Mouse (Mus musculus) ovary, postnatal 10 days (tissue): ENCODE measurements at regions not wholly inside any gene's neighbourhood (a gene's known extent, or its start where the extent isn't known, plus 50 kb on each side); places are given as distances from the start of the nearest gene placed in this dataset.
"Not testable (repeated sequence)": the region's sequence is repeated elsewhere in the genome, so short reads cannot be mapped to it uniquely, and the experiment has no call there.

Experiments used
- DNase-seq: peaks from one replicate; pipeline ENCODE4 v3.0.0; 2022; ENCODE audit warnings: low spot score

DNA sequence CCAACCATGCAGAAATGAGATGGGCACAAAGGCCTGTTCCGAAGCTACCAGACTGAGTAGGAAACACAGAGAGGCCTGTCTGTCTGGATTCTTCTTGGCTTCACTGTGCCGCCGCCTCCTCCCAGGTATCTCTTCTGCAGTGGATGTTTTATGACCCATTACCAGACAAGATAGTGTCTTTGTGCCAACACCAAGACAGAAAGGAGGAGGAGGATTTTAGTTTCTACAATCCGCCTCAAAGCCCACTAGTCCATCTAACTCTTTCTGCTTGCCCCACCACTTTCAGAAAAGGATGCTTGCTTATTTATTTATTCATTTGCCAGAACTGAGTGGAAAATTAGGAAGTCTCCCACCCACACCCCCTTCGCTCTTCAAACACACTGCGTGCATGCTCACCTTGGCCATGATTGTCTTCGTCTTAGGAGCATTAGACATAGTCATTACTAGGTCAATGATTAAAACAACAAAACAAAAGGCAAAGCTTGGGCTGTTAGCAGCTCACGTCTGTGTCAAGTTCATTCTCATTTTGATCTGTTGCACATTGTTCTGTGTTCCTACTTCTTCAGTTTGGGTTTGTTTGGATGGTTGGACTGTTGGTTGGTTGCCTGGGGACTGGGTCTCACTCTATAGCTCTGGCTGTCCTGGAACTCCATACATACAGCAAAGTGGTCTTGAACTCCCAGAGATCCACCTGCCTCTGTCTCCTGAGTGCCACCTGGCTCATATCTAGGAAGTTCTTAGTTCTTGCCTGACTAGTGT lies 61.7 kb upstream of the Cpm start:
- no peak for DNase-seq

DNA sequence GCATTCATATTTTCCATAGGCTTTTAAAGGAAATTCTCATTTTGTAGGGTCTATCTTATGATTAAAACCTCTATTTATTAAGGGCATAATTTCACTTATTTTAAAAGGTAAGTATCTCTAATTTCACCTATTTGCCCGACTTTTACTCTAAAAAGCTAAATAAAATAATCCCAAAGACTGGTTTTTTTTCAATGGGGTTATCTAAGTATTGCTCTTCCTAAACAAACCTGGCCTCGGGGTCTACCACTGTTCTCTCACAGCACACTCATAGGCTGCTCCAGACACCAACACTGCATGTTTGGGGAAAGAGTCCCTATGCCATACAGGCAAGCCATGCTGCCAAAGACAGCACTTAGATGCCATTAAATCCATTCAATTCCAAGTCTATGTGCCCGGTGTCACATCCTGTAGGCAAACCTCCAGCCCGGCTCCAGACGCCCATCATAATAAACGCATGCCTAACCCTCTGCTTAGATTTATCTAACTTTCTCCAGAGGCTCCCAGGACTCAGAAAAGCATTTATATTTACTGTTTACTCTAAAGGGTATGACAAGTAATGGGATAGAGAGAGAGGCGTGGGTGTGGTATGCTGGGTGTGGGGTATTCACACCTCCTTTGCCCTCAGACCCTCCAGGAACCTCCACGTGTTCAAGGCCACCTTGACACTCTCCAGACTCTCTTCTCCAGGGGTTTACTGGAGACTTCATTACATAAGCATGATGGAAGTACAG lies 62.5 kb upstream of the Cpm start:
- no peak for DNase-seq

DNA sequence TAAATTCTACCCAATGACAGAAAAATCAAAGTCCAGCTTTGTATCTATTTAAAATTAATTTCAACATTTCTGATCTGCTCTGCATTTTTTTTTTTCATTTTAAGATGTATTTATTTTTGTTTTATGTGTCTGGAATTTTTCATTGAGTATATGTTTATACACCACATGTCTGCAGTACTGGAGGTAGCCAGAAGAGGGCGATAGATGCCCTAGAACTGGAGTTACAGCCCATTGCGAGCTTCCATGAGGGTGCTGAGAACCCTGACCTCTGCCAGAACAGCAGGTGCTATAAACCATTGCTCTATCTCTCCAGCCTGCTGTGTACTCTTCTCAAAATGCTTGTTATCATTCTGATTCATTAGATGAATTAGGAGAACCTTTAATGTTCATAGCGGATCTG lies 63.1 kb upstream of the Cpm start:
- no peak for DNase-seq

DNA sequence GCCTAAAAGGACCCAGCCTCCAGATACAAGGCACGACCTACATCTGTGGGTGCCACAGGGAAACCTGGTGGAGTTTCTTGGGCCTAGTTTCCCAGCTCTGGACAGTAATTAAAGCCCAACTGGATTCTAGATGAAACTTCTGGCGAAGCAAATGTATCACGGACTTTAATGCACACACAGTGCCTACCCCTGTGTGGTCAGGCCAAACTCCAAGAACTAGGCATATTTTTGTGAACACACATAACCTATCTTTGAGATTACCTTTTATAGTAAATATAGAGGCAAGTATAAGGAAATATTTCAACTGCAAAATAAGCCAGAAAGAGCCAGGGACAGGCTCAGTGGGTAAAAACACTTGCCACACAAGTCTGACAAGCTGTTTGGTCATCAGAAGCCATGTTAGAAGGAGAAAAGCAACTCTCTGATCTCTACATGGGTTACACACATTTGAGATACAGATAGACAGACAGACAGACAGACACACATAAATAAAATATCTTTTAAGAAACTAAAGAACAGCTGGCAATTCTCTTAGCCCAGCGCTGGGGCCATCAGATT lies 63.7 kb upstream of the Cpm start:
- no peak for DNase-seq

DNA sequence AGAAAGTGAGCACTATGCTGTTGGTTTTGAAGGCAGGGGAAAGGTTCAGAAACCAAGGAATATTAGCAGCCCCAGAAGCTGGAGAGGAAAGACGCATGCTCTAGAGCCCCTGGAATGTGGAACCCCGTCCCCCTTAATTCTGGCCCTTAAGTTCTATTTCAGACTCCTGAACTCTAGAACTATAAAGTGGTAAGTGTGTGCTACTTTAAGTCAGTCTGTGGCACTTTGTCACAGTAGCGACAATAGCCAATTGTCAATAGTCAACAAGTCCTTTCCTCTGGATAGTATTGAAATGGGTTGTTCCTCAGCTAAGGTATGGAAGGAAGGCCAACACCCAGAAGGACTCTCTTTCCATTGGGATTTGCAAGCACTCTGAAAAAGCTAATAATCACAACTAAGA lies 64.2 kb upstream of the Cpm start:
- no peak for DNase-seq

DNA sequence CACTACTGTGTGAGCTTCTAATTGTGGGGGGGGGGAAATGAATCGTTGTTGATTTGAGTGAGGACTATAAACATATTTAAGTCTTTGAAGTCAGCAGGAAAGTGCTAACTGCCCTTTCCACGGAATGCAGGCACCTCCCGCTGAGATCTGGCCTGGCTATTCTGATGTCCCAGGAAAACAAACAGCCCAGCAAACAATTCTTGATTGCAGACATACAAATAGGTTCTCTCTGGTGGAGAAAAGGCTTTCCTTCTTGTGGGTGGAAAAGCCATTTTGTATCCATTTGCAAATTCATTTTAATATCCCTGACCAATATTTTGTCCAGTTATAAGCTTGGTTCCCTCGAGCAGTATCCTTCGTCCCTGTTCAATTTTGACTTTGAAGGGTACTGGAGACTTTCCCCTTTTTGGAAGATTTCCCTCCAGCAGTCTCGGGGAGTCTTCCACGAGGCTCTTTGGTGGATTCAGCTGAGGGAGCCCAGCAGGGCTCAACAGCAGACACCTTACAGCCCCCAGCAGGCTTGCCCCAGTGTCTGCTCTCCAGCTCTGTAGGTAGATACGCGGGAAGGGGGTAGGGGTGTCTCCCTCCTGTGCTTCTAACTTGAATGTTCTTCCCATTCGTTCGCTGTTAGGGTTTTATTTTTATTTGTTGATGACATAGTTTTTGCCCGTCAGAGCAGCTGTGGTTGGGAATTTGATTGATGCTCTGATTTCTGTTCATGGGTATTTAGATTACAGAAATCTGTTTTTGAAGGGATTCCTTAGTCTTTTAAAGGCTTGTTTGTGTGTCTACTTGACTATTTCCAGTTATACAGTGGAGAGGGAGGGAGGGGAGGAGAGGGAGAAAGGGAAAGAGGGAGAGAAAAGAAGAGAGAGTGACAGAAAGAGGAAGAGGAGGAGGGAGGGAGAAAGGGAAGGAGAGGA lies 64.9 kb upstream of the Cpm start:
- no peak for DNase-seq

DNA sequence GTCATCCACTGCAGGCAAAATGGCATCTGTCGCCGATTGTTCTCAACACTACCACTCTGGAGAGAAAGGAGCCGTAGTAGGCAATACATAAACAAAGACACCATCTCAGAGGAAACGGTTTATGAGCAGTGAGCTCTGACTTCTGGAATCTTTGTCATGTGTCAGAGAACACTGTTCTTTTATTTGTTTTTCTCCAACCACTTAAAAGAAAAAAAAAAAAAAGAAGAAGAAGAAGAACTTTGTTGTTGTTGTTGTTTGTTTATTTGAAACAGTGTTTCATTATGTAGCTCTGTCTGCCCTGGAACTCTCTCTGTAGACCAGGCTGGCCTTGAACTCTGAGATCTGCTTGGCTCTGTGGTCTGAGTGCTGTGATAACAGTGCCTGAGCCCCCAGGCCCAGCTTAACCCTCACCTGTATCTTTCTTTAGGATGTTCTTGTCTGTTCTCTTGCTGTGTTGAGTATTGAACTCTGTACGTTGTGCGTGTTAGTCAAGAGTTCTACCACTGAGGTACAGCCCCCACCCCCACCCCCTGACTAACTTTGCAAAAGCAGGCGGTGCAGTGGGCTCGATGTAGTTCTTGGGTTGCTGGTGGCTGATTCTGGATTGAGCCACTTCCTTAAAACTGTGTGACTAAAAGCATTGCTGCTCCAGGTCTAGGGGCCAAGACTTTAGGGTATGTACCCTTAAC lies 65.7 kb upstream of the Cpm start:
- DNase-seq: no peak

DNA sequence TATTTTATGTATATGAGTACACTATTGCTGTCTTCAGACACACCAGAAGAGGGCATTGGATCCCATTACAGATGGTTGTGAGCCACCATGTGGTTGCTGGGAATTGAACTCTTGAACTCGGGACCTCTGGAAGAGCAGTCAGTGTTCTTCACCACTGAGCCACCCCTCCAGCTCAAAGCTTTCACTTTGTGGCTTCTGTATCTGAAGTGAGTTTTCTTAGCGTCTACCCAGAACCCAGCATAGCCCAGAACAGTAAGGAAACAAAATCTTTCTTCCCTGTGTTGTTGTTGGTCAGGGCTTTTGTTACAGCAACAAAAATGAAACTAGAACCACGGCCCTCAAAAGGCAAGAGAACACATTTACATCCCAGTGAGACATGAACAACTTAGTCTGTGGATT lies 66.5 kb upstream of the Cpm start:
- DNase-seq: not testable (repeated sequence)

DNA sequence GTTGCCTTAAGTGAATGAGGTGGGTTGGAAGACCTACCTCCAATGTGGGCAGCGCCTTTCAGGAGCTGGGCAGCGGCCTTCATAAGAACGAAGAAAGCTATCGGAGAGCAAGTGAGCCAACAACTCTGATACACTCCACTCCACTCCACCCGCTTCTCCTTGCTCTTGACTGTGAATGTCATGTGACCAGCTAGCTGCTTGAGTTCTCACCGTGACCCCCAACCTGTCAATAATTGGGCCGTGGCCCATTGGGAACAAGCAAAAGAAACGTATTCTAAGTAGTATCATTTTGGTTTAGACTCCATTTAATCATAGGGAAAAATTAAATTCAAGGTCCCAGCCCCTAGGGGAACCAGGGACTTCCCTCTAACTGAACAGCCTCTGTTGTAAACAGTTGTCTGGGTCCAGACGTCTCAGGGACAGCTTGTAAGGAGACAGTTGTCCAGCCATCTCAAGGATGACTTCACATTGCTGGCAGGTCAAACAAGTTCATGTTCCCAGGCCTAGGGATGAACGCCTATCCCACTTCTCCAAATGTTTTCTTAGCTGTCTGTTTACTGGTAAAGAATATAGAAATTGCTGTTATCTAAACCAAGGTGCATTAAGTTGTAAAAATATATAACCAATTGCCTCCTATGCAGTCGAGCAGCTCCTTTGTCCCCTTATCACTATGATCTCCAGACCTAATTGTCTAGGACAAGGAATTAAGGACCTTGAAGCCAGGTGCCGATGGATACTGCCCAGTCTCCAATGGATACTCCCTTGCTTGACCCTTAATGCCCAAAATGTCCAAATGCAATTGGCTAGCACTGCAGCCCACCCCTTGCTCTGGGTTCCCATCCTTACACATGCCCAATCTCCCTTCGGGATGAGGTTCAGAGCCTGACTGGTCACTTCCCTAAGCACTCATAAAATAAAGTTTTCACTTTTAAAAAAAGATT lies 67.1 kb upstream of the Cpm start:
- DNase-seq: no peak

DNA sequence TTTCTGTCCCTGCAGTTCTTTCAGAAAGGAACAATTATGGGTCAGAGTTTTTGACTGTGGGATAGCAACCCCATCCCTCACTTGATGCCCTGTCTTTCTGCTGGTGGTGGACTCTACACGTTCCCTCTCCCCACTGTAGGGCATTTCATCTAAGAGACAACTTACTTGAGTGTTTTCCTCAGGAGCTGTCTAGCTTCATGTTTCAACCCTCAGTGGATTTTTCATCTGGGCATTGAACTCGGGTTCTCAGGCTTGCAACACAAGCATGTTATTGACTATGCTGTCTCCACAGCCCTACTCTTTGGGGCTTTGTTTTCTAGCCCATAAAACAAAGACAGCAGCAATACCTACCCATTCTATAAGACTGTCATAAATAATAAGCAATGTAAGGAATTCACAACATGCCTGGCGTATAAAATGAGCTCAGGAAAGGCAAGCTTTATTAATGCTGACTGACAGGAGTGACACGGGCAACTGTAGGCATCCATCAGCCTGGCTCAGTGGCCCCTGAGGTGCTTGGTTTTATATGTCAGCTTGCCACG lies 68.0 kb upstream of the Cpm start:
- DNase-seq: no peak

DNA sequence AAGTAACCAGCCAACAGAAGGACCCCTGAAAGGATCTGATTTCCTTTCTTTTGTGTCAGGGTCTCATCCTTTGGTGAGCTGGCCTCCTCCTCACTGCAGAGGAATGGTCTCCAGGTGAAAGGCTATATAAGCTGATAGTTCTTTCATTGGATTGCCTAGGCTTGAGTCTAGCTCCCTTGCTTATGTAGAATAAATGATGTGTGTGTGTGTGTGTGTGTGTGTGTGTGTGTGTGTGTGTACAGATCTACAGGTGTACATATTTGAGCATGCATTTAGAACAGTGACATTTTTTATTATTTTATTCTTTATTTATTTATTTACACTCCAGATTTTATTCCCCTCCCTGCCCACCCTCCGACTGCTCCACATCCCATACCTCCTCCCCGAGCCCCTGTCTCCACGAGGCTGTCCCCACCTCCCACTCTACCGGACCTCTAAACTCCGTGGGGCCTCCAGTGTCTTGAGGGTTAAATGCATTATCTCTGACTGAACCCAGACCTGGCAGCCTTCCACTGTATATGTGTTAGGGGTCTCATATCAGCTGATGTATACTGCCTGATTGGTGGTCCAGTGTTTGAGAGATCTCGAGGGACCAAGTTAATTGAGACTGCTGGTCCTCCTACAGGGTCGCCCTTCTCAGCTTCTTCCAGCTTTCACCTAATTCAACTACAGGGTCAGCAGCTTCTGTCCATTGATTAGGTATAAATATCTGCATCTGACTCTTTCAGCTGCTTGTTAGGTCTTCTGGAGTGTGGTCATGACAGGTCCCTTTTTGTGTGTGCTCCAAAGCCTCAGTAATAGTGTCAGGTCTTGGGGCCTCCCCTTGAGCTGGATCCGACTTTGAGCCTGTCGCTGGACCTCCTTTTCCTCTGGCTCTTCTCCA lies 68.7 kb upstream of the Cpm start:
- no peak for DNase-seq

DNA sequence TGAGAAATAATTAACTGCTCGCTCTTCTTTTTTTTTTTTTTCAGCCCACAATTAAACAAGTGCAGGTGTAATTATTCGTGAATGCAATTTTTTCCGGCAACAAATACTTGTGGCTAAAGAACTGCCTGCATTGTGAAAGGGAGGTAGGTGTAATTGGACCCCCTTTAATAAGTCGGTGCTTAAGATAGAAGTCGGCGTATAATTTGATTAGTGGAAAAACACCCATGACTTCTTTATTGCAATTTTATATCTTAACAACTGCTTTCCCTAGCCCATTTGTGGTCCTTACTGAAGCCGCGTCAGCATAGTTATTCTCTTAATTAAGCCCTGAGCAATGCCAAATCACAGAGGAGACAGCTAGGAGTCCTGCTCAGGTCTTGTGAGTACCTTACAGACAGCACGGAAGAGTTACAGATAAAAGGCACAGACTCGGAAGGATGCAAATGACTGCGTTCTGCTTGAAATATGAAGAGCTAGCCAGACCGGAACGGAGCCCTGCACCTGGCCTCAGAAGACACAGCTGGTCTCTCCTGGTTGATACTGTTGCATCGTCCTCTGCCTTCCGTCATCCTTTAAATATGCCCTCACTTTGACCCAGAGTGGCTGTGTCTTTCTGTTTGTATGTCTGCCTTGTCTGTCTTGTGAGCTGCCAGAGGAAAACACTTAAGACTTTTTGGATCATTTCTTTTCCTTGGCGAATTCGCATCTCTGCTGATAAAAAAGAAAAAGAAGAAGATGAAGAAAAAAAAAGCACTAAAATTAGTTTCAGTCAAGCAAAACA lies 69.5 kb upstream of the Cpm start:
- no peak for DNase-seq

DNA sequence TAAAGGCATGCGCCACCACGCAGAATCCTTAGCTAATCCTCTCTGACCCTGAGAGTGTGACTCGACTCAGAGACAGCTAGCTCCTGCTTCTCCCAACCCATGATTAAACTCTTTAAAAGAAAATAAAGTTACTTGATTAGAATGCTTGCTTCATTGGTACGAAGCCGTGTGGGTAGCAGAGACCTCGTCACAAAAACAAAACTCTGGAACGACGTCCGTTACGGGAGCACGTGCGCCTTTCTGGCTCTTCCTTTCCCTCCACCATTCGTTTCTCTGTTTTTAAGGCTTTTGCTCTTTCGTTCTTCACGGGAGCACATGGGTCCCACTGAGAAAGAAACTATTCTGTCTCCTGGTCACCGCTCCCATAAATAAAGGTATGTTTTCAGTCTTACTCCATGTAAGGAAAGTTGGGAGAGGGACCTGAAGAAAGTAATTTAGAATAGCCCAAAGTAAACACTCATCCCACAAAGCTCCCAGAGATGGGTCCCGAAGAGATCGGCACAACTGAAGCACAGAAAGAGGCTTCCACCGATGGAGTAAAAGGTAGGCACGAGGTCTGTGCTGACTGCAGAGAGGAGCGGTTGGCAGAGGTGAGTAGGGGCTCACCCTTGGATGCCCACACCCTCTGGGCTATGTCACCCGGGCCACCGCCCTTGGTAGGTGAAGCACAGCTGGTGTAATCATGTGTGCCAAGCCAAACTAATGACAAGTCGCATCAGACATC lies 70.2 kb upstream of the Cpm start:
- no peak for DNase-seq

DNA sequence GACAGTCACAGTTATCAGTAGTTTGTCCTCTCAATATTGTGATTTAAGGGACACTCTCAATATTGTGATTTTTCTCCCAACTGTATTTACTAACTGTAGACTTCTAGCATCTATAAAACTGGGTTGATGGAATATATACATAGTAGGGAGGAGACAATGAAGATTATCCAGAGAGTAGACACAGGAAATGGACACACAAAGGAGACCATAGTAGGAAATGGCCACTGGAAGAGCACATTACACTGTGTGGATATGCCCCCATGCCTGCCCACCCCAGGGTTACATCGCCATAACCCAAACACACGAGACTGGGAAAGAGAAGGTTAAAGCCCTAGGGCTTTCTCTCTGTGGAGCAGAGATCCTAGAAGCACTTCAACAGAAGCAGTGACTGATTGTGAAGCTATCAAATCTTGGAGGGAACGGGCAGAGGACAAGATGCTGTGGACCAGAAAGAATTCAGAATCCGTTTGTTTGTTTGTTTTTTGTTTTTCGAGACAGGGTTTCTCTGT lies 71.0 kb upstream of the Cpm start:
- DNase-seq: no peak

DNA sequence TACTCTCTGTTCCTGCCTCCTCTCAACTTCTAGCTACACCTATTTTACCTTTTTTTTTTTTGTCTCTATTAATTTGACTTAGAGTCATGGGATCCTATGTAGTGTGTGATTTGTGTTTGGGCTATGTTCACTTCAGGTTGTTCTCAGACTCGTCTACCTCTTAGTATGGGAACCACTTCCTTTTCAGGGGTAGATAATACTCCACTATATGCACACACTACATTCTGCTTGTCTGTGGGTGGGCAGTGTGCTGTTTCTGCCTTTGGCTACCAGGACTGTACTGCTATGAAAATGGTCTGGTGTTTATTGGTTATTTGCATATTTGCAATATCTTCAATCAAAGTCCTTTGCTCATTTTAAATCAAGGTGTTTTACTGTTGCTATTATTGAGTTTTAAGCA lies 71.6 kb upstream of the Cpm start:
- DNase-seq: no peak

DNA sequence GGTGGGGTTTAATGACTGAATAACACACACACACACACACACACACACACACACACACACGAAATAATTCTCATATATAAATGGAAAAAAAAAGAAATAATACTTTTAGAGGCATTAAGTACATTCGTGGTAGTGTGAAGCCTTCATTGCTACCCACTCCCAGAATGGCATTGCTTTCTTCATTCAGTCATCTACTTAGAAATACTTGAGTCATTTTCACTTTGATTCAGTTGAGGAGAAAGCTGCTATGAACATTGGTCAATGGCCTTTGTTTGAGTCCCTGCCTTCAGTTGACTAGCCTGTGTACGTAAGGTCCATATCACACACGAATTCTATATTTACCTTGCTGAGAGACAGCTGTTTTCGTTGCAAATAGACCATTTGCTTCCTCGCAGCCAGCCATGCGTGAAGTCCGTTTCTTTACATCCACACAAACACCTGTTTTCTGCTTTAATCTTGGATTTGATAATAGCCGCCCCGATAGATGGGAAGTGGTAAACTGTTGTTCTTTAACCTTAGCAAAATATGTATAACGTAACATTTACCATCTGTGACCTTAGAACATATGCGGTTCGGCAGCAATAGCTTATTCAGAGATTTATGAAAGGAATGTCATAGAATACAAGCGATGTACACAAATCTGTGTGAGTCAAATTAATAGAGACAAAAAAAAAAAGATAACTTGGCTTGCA lies 72.3 kb upstream of the Cpm start:
- no peak for DNase-seq
